Mouse (Mus musculus): ENCODE measurements around the gene Itih5.

The Itih5 gene

GRCm38 (mm10) chr2:10167283-10167682 lies 13.9 kb downstream of the Itih5 start:
- DNase-seq (ENCODE audit: low read depth) = no peak

GRCm38 (mm10) chr2:10168016-10168415 lies 14.6 kb downstream of the Itih5 start:
- DNase-seq (ENCODE audit: low read depth) = no peak

GRCm38 (mm10) chr2:10169991-10170390 lies 16.6 kb downstream of the Itih5 start:
- DNase-seq (ENCODE audit: low read depth) = no peak

- DNase-seq (ENCODE audit: low read depth) = no peak
Measured at GRCm38 (mm10) chr2:10193553-10193952, 40.2 kb downstream of the Itih5 start.

GRCm38 (mm10) chr2:10195162-10195561 lies 41.8 kb downstream of the Itih5 start:
- DNase-seq (ENCODE audit: low read depth) = peak; percentile 1

GRCm38 (mm10) chr2:10199326-10199725 lies 46.0 kb downstream of the Itih5 start:
- DNase-seq (ENCODE audit: low read depth) = no peak

GRCm38 (mm10) chr2:10200736-10201285 lies 47.4 kb downstream of the Itih5 start:
- no peak for DNase-seq (ENCODE audit: low read depth)

GRCm38 (mm10) chr2:10204301-10204700 lies 50.9 kb downstream of the Itih5 start:
- DNase-seq (ENCODE audit: low read depth) = no peak

GRCm38 (mm10) chr2:10213468-10213867 lies 60.1 kb downstream of the Itih5 start:
- DNase-seq (ENCODE audit: low read depth) = no peak

- DNase-seq (ENCODE audit: low read depth) = no peak
Measured at GRCm38 (mm10) chr2:10215876-10216565, 62.6 kb downstream of the Itih5 start.

GRCm38 (mm10) chr2:10216566-10217247 lies 63.3 kb downstream of the Itih5 start:
- no peak for DNase-seq (ENCODE audit: low read depth)

- no peak for DNase-seq (ENCODE audit: low read depth)
Measured at GRCm38 (mm10) chr2:10221862-10222261, 68.5 kb downstream of the Itih5 start.

- no peak for DNase-seq (ENCODE audit: low read depth)
Measured at GRCm38 (mm10) chr2:10226907-10227306, 73.5 kb downstream of the Itih5 start.

GRCm38 (mm10) chr2:10231971-10232370 lies 78.6 kb downstream of the Itih5 start:
- no peak for DNase-seq (ENCODE audit: low read depth)

- DNase-seq (ENCODE audit: low read depth) = no peak
Measured at GRCm38 (mm10) chr2:10236554-10236953, 83.2 kb downstream of the Itih5 start.

GRCm38 (mm10) chr2:10242970-10243369 lies 89.6 kb downstream of the Itih5 start:
- no peak for DNase-seq (ENCODE audit: low read depth)

GRCm38 (mm10) chr2:10250441-10250840 lies 97.1 kb downstream of the Itih5 start:
- DNase-seq (ENCODE audit: low read depth) = no peak

GRCm38 (mm10) chr2:10250926-10251325 lies 97.6 kb downstream of the Itih5 start:
- no peak for DNase-seq (ENCODE audit: low read depth)

- DNase-seq (ENCODE audit: low read depth) = no peak
Measured at GRCm38 (mm10) chr2:10251466-10251865, 98.1 kb downstream of the Itih5 start.

GRCm38 (mm10) chr2:10252016-10252415 lies 98.6 kb downstream of the Itih5 start:
- no peak for DNase-seq (ENCODE audit: low read depth)

- DNase-seq (ENCODE audit: low read depth) = no peak
Measured at GRCm38 (mm10) chr2:10253351-10253750, 100.0 kb downstream of the Itih5 start.

GRCm38 (mm10) chr2:10256949-10257348 lies 103.6 kb downstream of the Itih5 start:
- DNase-seq (ENCODE audit: low read depth) = no peak

- DNase-seq (ENCODE audit: low read depth) = no peak
Measured at GRCm38 (mm10) chr2:10258312-10258711, 104.9 kb downstream of the Itih5 start.

Measured in naive thymus-derived CD4-positive, alpha-beta T cell, adult 2 months (primary cell).